Mouse (Mus musculus) urinary bladder, postnatal 14 days (tissue): Measurements from ENCODE around the gene Olfr695.
"Not testable (repeated sequence)": the region's sequence is repeated elsewhere in the genome, so short reads cannot be mapped to it uniquely, and the experiment has no call there.

Experiments
- DNase-seq: peaks from one replicate; pipeline ENCODE4 v3.0.0; 2021; ENCODE audit warnings: low spot score

Gene Olfr695

DNA sequence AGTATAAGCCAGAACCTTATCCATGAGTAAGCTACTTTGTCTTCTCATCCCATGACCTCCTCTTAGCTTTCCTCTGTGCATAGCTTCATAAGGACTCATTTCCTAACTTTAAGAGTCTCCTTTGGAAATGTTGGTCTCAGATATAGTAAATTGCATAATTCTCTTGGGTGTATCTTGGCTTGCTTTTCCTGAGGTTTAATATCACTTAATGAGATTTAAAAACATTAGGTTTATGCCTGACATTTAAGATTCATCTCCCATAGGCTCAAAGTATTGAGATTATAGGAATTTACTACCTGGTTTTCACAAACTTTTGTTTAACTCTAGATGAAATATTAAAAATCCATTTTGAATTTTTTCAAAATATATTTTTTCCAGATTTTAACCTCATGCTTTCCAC lies at the start of gene Olfr695:
Olfr695 (minus strand) TSS at position 101 of the 400 bp plus-strand sequence.
- DNase-seq: no peak

DNA sequence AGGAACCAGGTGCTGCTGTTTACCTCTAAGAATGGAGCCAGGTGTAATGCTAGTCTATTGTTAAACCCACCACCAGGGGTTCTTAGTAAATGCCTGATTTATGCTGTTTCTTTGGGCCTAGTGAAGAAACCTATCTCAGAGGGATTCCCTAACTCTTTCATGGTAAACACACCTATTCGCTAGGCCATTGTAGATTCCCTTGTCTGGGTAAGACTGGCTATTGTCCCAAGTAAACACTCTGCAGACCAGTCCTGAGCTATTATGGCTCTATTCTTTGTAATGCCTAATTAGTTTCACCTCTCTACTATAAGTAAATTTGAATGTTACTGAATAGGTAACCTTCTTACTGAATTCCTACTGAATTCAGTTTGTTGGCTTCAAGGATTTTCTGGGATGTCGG lies 44.8 kb upstream of the Olfr695 start:
- DNase-seq: not testable (repeated sequence)

- DNase-seq: no peak
Observed at GRCm38 (mm10) chr7:106758800-106759199, 42.6 kb upstream of the Olfr695 start.

DNA sequence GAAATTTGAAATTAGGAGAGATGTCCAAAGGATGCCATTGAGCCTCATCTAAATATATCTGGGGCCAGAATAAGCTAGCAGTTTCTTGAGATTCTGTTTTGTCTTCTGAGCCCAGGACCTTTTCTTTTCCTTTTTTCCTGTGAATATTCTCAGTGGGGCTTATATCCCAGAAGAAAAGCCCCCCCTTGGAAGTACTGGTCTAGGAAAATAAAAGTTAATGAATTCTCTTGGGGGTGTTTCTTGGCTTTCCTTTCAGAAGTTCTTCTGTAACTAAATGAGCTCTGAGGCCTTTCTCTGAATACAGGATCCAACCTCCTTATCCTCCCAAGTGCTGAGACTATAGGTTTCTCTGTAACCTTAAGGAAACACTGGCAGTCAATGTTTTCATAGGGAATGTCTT lies 39.1 kb upstream of the Olfr695 start, which contains the start of gene Olfr698:
Olfr698 (minus strand) TSS at position 101 of the 400 bp plus-strand sequence.
- no peak for DNase-seq

DNA sequence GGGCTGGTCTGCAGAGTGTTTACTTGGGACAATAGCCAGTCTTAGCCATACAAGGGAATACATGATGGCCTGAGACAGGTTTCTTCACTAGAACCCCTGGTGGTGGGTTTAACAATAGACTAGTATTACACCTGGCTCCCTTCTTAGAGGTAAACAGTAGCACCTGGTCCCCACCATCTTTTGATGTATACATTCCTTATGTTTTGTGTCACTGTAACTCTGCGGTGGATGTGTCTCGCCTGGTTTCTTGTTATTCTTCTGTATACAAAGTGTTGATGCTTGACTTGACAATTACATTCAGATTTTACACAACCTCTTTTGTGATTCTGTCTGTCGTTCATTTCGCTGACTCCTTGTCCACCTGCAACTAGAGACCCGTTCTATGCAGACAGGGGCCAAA lies 29.6 kb upstream of the Olfr695 start:
- DNase-seq: no peak

GRCm38 (mm10) chr7:106742343-106742742 lies 26.1 kb upstream of the Olfr695 start, which contains the start of gene Olfr697:
Gene Olfr697, minus strand, starts transcription at chr7:106742443.
- no peak for DNase-seq

GRCm38 (mm10) chr7:106737028-106737427 lies 20.8 kb upstream of the Olfr695 start:
- no peak for DNase-seq

DNA sequence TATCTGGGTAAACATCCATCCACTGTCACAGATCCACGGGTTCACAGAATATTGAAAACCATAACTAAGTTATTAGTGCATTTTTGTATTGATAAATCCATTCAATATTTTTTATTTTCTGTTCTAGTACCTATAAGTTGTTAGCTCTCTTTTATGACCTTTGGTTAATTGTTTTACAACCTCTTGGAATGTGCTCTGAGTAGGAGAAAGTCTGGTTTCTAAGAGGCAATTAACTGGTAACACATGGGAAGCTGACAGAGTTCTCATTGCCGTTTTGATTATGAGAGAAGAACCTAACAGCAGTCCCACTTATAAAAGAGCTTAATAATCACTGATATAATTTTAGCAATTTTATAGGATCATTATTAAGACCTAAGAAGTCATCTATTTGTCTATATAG lies 17.5 kb upstream of the Olfr695 start:
- DNase-seq: no peak

DNA sequence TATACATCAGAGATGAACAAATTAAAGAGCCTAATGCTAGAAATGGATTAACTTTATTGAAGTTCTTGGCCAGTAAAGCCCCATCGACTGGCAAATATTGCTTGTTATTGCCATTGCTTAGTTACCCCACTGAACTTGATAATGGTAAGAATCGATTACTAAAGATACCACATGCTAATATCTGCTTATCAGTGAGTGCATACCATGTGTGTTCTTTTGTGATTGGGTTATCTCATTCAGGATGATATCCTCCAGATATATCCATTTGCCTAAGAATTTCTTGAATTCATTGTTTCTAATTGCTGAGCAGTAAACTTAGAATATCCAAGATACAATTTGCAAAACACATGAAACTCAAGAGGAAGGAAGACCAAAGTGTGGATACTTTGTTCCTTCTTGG lies 9.5 kb upstream of the Olfr695 start:
- not testable (repeated sequence) for DNase-seq

DNA sequence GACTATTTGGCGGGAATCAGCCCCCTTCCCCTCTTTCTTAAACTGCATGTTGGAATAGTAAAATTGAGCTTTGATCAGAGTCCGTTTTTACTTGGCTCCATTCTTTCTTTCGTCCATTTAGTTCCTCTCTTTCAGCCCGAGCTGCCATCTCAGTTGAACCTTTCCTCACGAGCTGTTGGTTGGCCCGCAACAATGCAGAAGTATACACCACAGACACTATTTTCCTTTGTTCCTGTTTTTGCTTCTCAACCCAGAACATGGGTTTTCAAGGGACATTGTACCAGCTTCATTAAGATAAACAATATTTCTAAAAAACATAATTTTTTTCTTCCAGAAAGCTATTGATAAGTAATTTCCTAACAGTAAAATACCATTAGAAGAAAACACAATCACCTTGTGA lies 4.7 kb downstream of the Olfr695 start:
- DNase-seq: no peak

DNA sequence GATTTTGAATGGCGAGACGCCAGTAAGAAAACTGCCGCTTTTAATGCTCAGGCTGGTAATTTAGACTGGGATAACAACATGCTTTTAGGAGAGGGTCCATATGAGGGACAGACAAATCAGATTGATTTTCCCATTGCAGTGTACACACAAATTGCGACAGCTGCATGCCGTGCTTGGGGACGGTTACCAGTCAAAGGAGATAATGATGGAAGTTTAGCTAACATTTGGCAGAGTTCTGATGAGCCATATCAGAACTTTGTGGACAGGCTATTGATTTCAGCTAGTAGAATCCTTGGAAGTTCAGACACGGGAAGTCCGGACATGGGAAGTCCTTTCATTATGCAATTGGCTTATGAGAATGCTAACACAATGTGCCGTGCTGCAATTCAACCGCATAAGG lies 8.5 kb downstream of the Olfr695 start:
- DNase-seq: not testable (repeated sequence)

DNA sequence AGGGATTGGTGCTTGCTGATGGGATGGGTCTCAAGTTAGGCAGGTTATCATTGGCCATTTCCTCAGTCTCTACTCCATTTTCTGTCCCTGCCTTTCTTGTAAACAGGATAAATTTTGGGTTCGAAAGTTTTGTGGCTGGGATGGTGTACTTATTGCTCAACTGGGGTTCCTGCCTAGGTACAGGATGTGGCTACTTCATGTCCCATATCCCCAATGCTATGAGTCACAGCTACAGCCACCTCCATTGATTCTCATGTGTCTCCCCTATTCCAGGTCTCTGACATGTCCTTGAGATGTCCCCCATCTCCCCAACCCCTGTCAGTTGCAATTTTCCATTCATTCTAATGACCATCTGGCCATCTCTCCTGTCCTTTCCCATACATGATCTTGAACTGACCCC lies 19.3 kb downstream of the Olfr695 start:
- no peak for DNase-seq

DNA sequence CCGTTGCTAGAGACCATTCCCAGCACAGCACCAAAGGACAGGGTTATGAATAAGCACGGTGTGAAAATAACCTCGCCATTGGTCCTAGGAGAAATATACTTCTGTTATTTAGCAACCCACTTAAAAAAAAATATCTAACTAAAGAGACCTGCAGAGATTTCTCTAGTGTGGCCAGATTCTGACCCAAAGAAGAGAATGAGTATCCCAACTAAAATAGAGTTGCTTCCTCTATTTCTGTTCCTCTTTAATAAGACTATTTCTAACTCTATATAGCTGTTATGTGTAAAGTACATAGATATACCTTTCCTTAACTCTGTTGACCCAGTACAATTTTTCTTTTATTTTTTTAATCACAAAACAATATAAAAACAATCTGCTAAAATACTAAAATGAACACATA lies 23.2 kb downstream of the Olfr695 start:
- no peak for DNase-seq

- no peak for DNase-seq
Observed at GRCm38 (mm10) chr7:106691714-106692113, 24.5 kb downstream of the Olfr695 start, which contains the start of gene Olfr694. Gene Olfr694, minus strand, starts transcription at chr7:106691814.

- DNase-seq: no peak
Observed at GRCm38 (mm10) chr7:106685382-106685781, 30.8 kb downstream of the Olfr695 start.

DNA sequence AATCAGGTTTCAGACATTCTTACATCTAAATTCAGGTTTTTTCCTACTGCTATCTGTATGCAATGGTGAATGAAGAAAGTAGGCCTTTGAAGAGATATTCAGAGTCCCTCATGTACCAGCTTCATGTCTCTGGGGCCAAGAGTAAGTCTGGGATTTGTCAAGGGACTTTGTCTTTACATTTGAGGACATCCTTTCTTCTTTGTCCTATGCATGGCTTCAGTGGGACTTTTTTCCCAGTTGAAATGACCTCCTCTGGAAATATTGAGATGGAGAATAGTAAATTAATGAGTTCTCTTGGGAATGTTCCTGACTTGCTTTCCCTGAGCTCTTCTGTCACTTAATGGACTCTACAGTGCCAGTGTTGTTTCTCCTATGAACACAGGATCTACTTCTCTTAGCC lies 35.7 kb downstream of the Olfr695 start, which contains the start of gene Olfr693:
Olfr693 (minus strand) TSS at position 101 of the 400 bp plus-strand sequence.
- DNase-seq: no peak
